In genomic region chr16:31465630-31466029, GRCm38 (mm10) we compare ENCODE assay signal across 9 mouse cellular contexts. TPM values are rescaled to one million over a fixed set of nuclear protein-coding genes. Genes with fewer than 3 reads are reported as not detected.
A peak's percentile ranks its signal among the peaks of the same experiment; 100 is the strongest.
DNase-seq lines count a peak whose midpoint lies in the region; ATAC-seq and TF ChIP-seq lines count a peak whose summit lies in the region.
"Had no signal": no experiment of that assay in that cellular context is flagged by ENCODE, and none has a peak within 500 bp of the region (broad histone marks: within the 10 kb centered on the region; RNA-seq: fewer than 3 reads in every experiment).

No protein-coding gene starts in this region.

- H3K4me3 ChIP-seq in forebrain, embryonic 16.5 days (replicated peaks; ENCODE audit: low read length), result no peak overlapping the region
- H3K4me3 ChIP-seq in forebrain, embryonic 15.5 days, result no peak overlapping the region
- H3K4me3 ChIP-seq in thymus, adult 2 months (ENCODE audit: control insufficient read depth, insufficient read depth, low read length), result no peak overlapping the region
- H3K4me3 ChIP-seq in embryonic fibroblast, embryonic 13.5 days (ENCODE audit: insufficient read depth, low read length), result no peak overlapping the region
- H3K4me3 ChIP-seq: midbrain, embryonic 12.5 days had no signal

- no peak for TF ChIP-seq CTCF in thymus, adult 2 months (IDR thresholded peaks at IDR 0.05; ENCODE audit: borderline replicate concordance, control insufficient read depth, extremely low read depth, insufficient read depth, low read length, poor library complexity)
- TF ChIP-seq CTCF in embryonic fibroblast, embryonic 13.5 days (IDR thresholded peaks at IDR 0.05; ENCODE audit: borderline replicate concordance, insufficient read depth, low read length), result 0 out of 2 replicates have a peak, but pooled peaks have one; percentile 12

- DNase-seq in thymus, postnatal 14 days, result peak; percentile 36
- DNase-seq in thymus, adult 2 months, result no peak
- DNase-seq in kidney, postnatal 14 days, result peak; percentile 67
- peak; percentile 42 for DNase-seq in lung, postnatal 14 days
- DNase-seq in spleen, postnatal 4 days (ENCODE audit: low spot score in 2 of 2), result no peak

- H3K9me3 ChIP-seq in forebrain, embryonic 16.5 days (ENCODE audit: control insufficient read depth, low read length), result no peaks in the 10 kb centered on the region
- no peaks in the 10 kb centered on the region for H3K9me3 ChIP-seq in forebrain, embryonic 15.5 days
- H3K9me3 ChIP-seq: midbrain, embryonic 12.5 days had no signal

- 53% methylated on average over 4 of the region's 4 CpGs for WGBS in forebrain, embryonic 16.5 days
- WGBS in forebrain, embryonic 15.5 days, result 56% methylated on average over 4 of the region's 4 CpGs
- WGBS in thymus, adult 2 months, result 63% methylated on average over 4 of the region's 4 CpGs

- no peaks in the 10 kb centered on the region for H3K36me3 ChIP-seq in forebrain, embryonic 16.5 days (ENCODE audit: control insufficient read depth, insufficient read depth)
- no peaks in the 10 kb centered on the region for H3K36me3 ChIP-seq in forebrain, embryonic 15.5 days
- H3K36me3 ChIP-seq in thymus, adult 2 months (ENCODE audit: control insufficient read depth, insufficient read depth, low read length), result no peaks in the 10 kb centered on the region
- H3K36me3 ChIP-seq: midbrain, embryonic 12.5 days had no signal

- H3K9ac ChIP-seq in forebrain, embryonic 16.5 days (replicated peaks; ENCODE audit: low read depth, low read length), result no peak overlapping the region
- H3K9ac ChIP-seq in forebrain, embryonic 15.5 days (replicated peaks), result no peak overlapping the region
- H3K9ac ChIP-seq: midbrain, embryonic 12.5 days had no signal

- peaks cover 4% of the 10 kb centered on the region for H3K4me1 ChIP-seq in forebrain, embryonic 16.5 days (replicated peaks; ENCODE audit: control insufficient read depth, insufficient read depth, low read length)
- 0 out of 2 replicates have a peak, but pooled peaks cover 2% of the 10 kb centered on the region for H3K4me1 ChIP-seq in forebrain, embryonic 15.5 days
- no peaks in the 10 kb centered on the region for H3K4me1 ChIP-seq in thymus, adult 2 months (replicated peaks; ENCODE audit: control insufficient read depth, insufficient read depth, low read length)
- no peaks in the 10 kb centered on the region for H3K4me1 ChIP-seq in embryonic fibroblast, embryonic 13.5 days (ENCODE audit: control insufficient read depth, insufficient read depth, low read length)
- H3K4me1 ChIP-seq: midbrain, embryonic 12.5 days had no signal

- no peak for TF ChIP-seq POLR2A in thymus, adult 2 months (IDR thresholded peaks at IDR 0.05; ENCODE audit: control insufficient read depth, extremely low read depth, insufficient read depth, low read length, poor library complexity)
- TF ChIP-seq POLR2A in embryonic fibroblast, embryonic 13.5 days (IDR thresholded peaks at IDR 0.05; ENCODE audit: low read depth, low read length), result no peak

- 0 out of 2 replicates have a peak, but pooled peaks have one; percentile 66 for ATAC-seq in forebrain, embryonic 16.5 days
- ATAC-seq in forebrain, embryonic 15.5 days (replicated peaks), result no peak

- no peak overlapping the region for H3K4me2 ChIP-seq in forebrain, embryonic 16.5 days (ENCODE audit: low read length)
- H3K4me2 ChIP-seq in forebrain, embryonic 15.5 days (replicated peaks), result no peak overlapping the region
- H3K4me2 ChIP-seq: midbrain, embryonic 12.5 days had no signal

- H3K27me3 ChIP-seq in forebrain, embryonic 16.5 days (replicated peaks; ENCODE audit: control insufficient read depth, insufficient read depth, low read length), result no peaks in the 10 kb centered on the region
- no peaks in the 10 kb centered on the region for H3K27me3 ChIP-seq in forebrain, embryonic 15.5 days
- H3K27me3 ChIP-seq in thymus, adult 2 months (ENCODE audit: control insufficient read depth, insufficient read depth, low read length), result no peaks in the 10 kb centered on the region

- H3K27ac ChIP-seq in forebrain, embryonic 16.5 days (ENCODE audit: low read length), result no peak overlapping the region
- no peak overlapping the region for H3K27ac ChIP-seq in forebrain, embryonic 15.5 days (replicated peaks)
- no peak overlapping the region for H3K27ac ChIP-seq in thymus, adult 2 months (ENCODE audit: control insufficient read depth, insufficient read depth, low read length)
- no peak overlapping the region for H3K27ac ChIP-seq in embryonic fibroblast, embryonic 13.5 days (ENCODE audit: insufficient read depth, low read length)
- H3K27ac ChIP-seq: midbrain, embryonic 12.5 days had no signal

RNA-seq across cellular contexts. Expression of gene Bdh1, which starts 43.5 kb away (rescaled TPM):
- polyA plus RNA-seq in forebrain, embryonic 16.5 days (2015; fragmentation: Nextera tagmentation; extraction: Ambion mirVana), result 152 and 155 TPM in 2 replicates
- polyA plus RNA-seq in forebrain, embryonic 15.5 days (2015; fragmentation: Nextera tagmentation; extraction: Ambion mirVana), result 132 and 144 TPM in 2 replicates
- 59.4 and 78.8 TPM in 2 replicates for polyA plus RNA-seq in thymus, adult 2 months (2012; rRNA removed)
- 4.7 and 6.7 TPM in 2 replicates for polyA plus RNA-seq in embryonic fibroblast, embryonic 13.5 days (2011; ENCODE audit: insufficient read length, low read depth, missing spikeins)

Comparison
In these comparisons a context has a peak if more than half of its experiments do, and no peak if none do; other contexts are left out.
1. DNase-seq: peak in thymus, postnatal 14 days (single experiment), kidney, postnatal 14 days (single experiment) and lung, postnatal 14 days (single experiment); none in thymus, adult 2 months (single experiment) and spleen, postnatal 4 days (0 of 2).